Mouse (Mus musculus) inflammation-experienced regulatory T-cells, adult 16 weeks (primary cell): ENCODE results near the gene Gtf2ird2. TPM values are rescaled to one million over a fixed set of nuclear protein-coding genes. Genes with fewer than 3 reads are reported as not detected.

Experiments used
- polyA plus RNA-seq: library from polyadenylated mRNA; unstranded; fragments of 100-300 nt; shearing (Covaris generic); gene quantifications from one replicate; pipeline ENCODE4 v1.2.1, GENCODE M21; 2017

The Gtf2ird2 gene
- polyA plus RNA-seq: 8.6 TPM

DNA sequence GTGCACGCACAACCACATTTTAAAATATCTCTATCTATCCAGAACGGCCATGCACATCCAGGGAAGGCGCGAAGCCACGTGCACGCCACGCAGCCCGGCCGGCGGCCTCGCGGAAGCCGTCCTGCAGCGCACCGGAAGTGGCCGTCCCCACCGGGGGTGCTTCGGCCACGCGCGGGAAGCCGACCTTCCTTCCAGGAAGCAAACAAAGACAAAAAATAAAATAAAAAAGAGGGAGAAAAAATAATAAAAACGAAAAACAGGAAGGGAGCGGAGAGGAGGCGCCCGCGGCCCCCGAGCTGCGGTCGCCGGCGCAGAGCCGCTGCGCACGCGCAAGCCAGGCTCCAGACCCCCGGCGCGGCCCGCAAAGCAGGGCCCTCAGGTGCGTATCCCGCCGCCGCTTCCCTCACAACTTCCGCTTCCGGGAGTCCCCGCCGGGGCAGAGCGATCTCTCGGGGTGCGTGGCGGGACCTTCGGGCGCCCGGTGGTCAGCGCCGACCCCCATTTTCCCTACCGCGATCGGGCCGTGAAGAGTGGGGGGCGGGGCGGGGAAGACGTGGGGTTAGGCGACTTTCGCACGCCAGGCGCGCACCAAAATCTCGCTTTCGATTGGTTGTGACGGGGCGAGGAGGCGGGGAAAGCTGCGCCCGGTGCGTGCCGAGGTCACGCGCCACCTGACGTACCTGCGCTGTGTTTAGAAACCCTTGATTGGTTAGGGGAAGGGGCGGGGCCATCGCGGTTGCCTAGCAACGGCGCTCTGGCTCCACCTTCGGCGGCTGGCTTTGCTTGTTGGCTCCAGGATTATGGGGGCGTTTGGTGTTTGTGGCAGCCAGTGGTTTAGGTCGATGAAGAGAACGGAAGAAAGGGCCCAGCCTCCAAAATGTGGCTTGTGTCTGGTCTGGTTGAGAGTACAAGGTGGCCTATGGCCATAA, at the start of gene Gtf2ird2:
Gtf2ird2 (plus strand) TSS at position 140 of the 929 bp plus-strand sequence.

GRCm38 (mm10) chr5:134176169-134176881, 7.5 kb upstream of the Gtf2ird2 start, which contains the start of gene Rcc1l:
Rcc1l (minus strand) TSS chr5:134176774.

GRCm38 (mm10) chr5:134229391-134229790, 45.6 kb downstream of the Gtf2ird2 start, which contains the start of gene Ncf1:
Ncf1 (minus strand) TSS chr5:134229625.

Other genes starting within 250 kb of the Gtf2ird2 start
- 13.4 TPM for gene Castor2, start 84.3 kb upstream of the Gtf2ird2 start, polyA plus RNA-seq
- gene Rcc1l, start 7.2 kb upstream of the Gtf2ird2 start, polyA plus RNA-seq: 2.1 TPM
- gene Ncf1, start 45.6 kb downstream of the Gtf2ird2 start, polyA plus RNA-seq: 8.4 TPM
- 102 TPM for gene Gtf2i, start 130.7 kb downstream of the Gtf2ird2 start, polyA plus RNA-seq